Mouse (Mus musculus): ENCODE data around the gene Heatr5b. TPM values are rescaled to one million over a fixed set of nuclear protein-coding genes. Genes with fewer than 3 reads are reported as not detected.
"Not testable (repeated sequence)": the region's sequence is repeated elsewhere in the genome, so short reads cannot be mapped to it uniquely, and the experiment has no call there.

Gene Heatr5b
- polyA plus RNA-seq, 1 experiment = 41.0 TPM

GRCm38 (mm10) chr17:78797222-78797621 is 37.9 kb downstream of the Heatr5b start:
- TF ChIP-seq POLR2A (IDR thresholded peaks at IDR 0.05; ENCODE audit: borderline replicate concordance, extremely low read depth, insufficient read depth, insufficient read length, poor library complexity, severe bottlenecking) = no peak
- TF ChIP-seq CTCF (IDR thresholded peaks at IDR 0.05; ENCODE audit: borderline replicate concordance, extremely low read depth, insufficient read depth, insufficient read length) = no peak
- no peak for DNase-seq (ENCODE audit: low read depth)

- no peak for DNase-seq (ENCODE audit: low read depth)
- TF ChIP-seq CTCF (IDR thresholded peaks at IDR 0.05; ENCODE audit: borderline replicate concordance, extremely low read depth, insufficient read depth, insufficient read length) = no peak
- TF ChIP-seq POLR2A (IDR thresholded peaks at IDR 0.05; ENCODE audit: borderline replicate concordance, extremely low read depth, insufficient read depth, insufficient read length, poor library complexity, severe bottlenecking) = no peak
Measured at GRCm38 (mm10) chr17:78794390-78794789, 40.8 kb downstream of the Heatr5b start.

- TF ChIP-seq CTCF (IDR thresholded peaks at IDR 0.05; ENCODE audit: borderline replicate concordance, extremely low read depth, insufficient read depth, insufficient read length) = no peak
- no peak for TF ChIP-seq POLR2A (IDR thresholded peaks at IDR 0.05; ENCODE audit: borderline replicate concordance, extremely low read depth, insufficient read depth, insufficient read length, poor library complexity, severe bottlenecking)
- DNase-seq (ENCODE audit: low read depth) = no peak
Measured at GRCm38 (mm10) chr17:78792122-78792521, 43.0 kb downstream of the Heatr5b start.

- TF ChIP-seq POLR2A (IDR thresholded peaks at IDR 0.05; ENCODE audit: borderline replicate concordance, extremely low read depth, insufficient read depth, insufficient read length, poor library complexity, severe bottlenecking) = no peak
- no peak for TF ChIP-seq CTCF (IDR thresholded peaks at IDR 0.05; ENCODE audit: borderline replicate concordance, extremely low read depth, insufficient read depth, insufficient read length)
- no peak for DNase-seq (ENCODE audit: low read depth)
Measured at GRCm38 (mm10) chr17:78791690-78792070, 43.5 kb downstream of the Heatr5b start.

GRCm38 (mm10) chr17:78791068-78791689 is 44.0 kb downstream of the Heatr5b start:
- TF ChIP-seq POLR2A (IDR thresholded peaks at IDR 0.05; ENCODE audit: borderline replicate concordance, extremely low read depth, insufficient read depth, insufficient read length, poor library complexity, severe bottlenecking) (no peak), CTCF (IDR thresholded peaks at IDR 0.05; ENCODE audit: borderline replicate concordance, extremely low read depth, insufficient read depth, insufficient read length) (no peak)
- peak; percentile 11 for DNase-seq (ENCODE audit: low read depth)

- DNase-seq (ENCODE audit: low read depth) = not testable (repeated sequence)
Measured at GRCm38 (mm10) chr17:78788273-78788672, 46.9 kb downstream of the Heatr5b start.

GRCm38 (mm10) chr17:78778765-78779164 is 56.4 kb downstream of the Heatr5b start:
- DNase-seq (ENCODE audit: low read depth) = no peak
- TF ChIP-seq POLR2A (IDR thresholded peaks at IDR 0.05; ENCODE audit: borderline replicate concordance, extremely low read depth, insufficient read depth, insufficient read length, poor library complexity, severe bottlenecking) = no peak
- no peak for TF ChIP-seq CTCF (IDR thresholded peaks at IDR 0.05; ENCODE audit: borderline replicate concordance, extremely low read depth, insufficient read depth, insufficient read length)

- DNase-seq (ENCODE audit: low read depth) = no peak
- TF ChIP-seq POLR2A (IDR thresholded peaks at IDR 0.05; ENCODE audit: borderline replicate concordance, extremely low read depth, insufficient read depth, insufficient read length, poor library complexity, severe bottlenecking) = no peak
- no peak for TF ChIP-seq CTCF (IDR thresholded peaks at IDR 0.05; ENCODE audit: borderline replicate concordance, extremely low read depth, insufficient read depth, insufficient read length)
Measured at GRCm38 (mm10) chr17:78772317-78772716, 62.8 kb downstream of the Heatr5b start.

GRCm38 (mm10) chr17:78770932-78771331 is 64.2 kb downstream of the Heatr5b start:
- no peak for TF ChIP-seq CTCF (IDR thresholded peaks at IDR 0.05; ENCODE audit: borderline replicate concordance, extremely low read depth, insufficient read depth, insufficient read length)
- no peak for TF ChIP-seq POLR2A (IDR thresholded peaks at IDR 0.05; ENCODE audit: borderline replicate concordance, extremely low read depth, insufficient read depth, insufficient read length, poor library complexity, severe bottlenecking)
- no peak for DNase-seq (ENCODE audit: low read depth)

GRCm38 (mm10) chr17:78769341-78769740 is 65.8 kb downstream of the Heatr5b start:
- DNase-seq (ENCODE audit: low read depth) = no peak
- no peak for TF ChIP-seq POLR2A (IDR thresholded peaks at IDR 0.05; ENCODE audit: borderline replicate concordance, extremely low read depth, insufficient read depth, insufficient read length, poor library complexity, severe bottlenecking)

GRCm38 (mm10) chr17:78768937-78769336 is 66.2 kb downstream of the Heatr5b start:
- TF ChIP-seq POLR2A (IDR thresholded peaks at IDR 0.05; ENCODE audit: borderline replicate concordance, extremely low read depth, insufficient read depth, insufficient read length, poor library complexity, severe bottlenecking) (no peak), CTCF (IDR thresholded peaks at IDR 0.05; ENCODE audit: borderline replicate concordance, extremely low read depth, insufficient read depth, insufficient read length) (no peak)
- no peak for DNase-seq (ENCODE audit: low read depth)

GRCm38 (mm10) chr17:78767546-78767945 is 67.6 kb downstream of the Heatr5b start:
- DNase-seq (ENCODE audit: low read depth) = no peak
- TF ChIP-seq CTCF (IDR thresholded peaks at IDR 0.05; ENCODE audit: borderline replicate concordance, extremely low read depth, insufficient read depth, insufficient read length) (no peak), POLR2A (IDR thresholded peaks at IDR 0.05; ENCODE audit: borderline replicate concordance, extremely low read depth, insufficient read depth, insufficient read length, poor library complexity, severe bottlenecking) (no peak)

GRCm38 (mm10) chr17:78766084-78766483 is 69.1 kb downstream of the Heatr5b start:
- DNase-seq (ENCODE audit: low read depth) = no peak

More at GRCm38 (mm10) chr17:78766084-78766483, 69.1 kb downstream of the Heatr5b start:
- TF ChIP-seq POLR2A (IDR thresholded peaks at IDR 0.05; ENCODE audit: borderline replicate concordance, extremely low read depth, insufficient read depth, insufficient read length, poor library complexity, severe bottlenecking) = no peak
- TF ChIP-seq CTCF (IDR thresholded peaks at IDR 0.05; ENCODE audit: borderline replicate concordance, extremely low read depth, insufficient read depth, insufficient read length) = no peak

Data from brain, embryonic 14.5 days (tissue).